Mouse (Mus musculus) adrenal gland, postnatal 25 days (tissue): ENCODE measurements around the gene Optn. TPM values are rescaled to one million over a fixed set of nuclear protein-coding genes. Genes with fewer than 3 reads are reported as not detected.

ENCODE experiments used
- DNase-seq: peaks from one replicate; pipeline ENCODE4 v3.0.0; 2021; ENCODE audit warnings: mixed read lengths
- total RNA-seq: library from RNA; stranded (reverse); gene quantifications from 2 replicates; pipeline ENCODE4 v1.2.3, GENCODE M21; 2021

Optn gene
- total RNA-seq, 1 experiment from 2014 or later, result 52.5 TPM

GRCm38 (mm10) chr2:5061133-5061708 lies 2.6 kb downstream of the Optn start:
- DNase-seq, result no peak

GRCm38 (mm10) chr2:5059997-5060396 lies 3.9 kb downstream of the Optn start:
- DNase-seq, result no peak

GRCm38 (mm10) chr2:5058436-5058835 lies 5.4 kb downstream of the Optn start:
- DNase-seq, result no peak

GRCm38 (mm10) chr2:5050562-5050961 lies 13.3 kb downstream of the Optn start:
- no peak for DNase-seq

GRCm38 (mm10) chr2:5047016-5047415 lies 16.8 kb downstream of the Optn start:
- DNase-seq, result no peak

GRCm38 (mm10) chr2:5045269-5045965 lies 18.4 kb downstream of the Optn start:
- DNase-seq, result no peak

GRCm38 (mm10) chr2:5044321-5044720 lies 19.5 kb downstream of the Optn start:
- DNase-seq, result no peak

GRCm38 (mm10) chr2:5043476-5043761 lies 20.4 kb downstream of the Optn start:
- no peak for DNase-seq

GRCm38 (mm10) chr2:5042616-5043475 lies 21.0 kb downstream of the Optn start:
- no peak for DNase-seq

GRCm38 (mm10) chr2:5041854-5042253 lies 22.0 kb downstream of the Optn start:
- DNase-seq, result no peak

- peak; percentile 35 for DNase-seq
These were observed 23.3 kb downstream of the Optn start for GRCm38 (mm10) chr2:5040281-5041161.

- no peak for DNase-seq
These were observed 24.3 kb downstream of the Optn start for GRCm38 (mm10) chr2:5039350-5040170.

- DNase-seq, result no peak
These were observed 25.5 kb downstream of the Optn start for GRCm38 (mm10) chr2:5038320-5038719.

GRCm38 (mm10) chr2:5037390-5037789 lies 26.5 kb downstream of the Optn start:
- DNase-seq, result no peak

- DNase-seq, result no peak
These were observed 27.3 kb downstream of the Optn start for GRCm38 (mm10) chr2:5036411-5037076.

GRCm38 (mm10) chr2:5035241-5035640 lies 28.6 kb downstream of the Optn start:
- no peak for DNase-seq

GRCm38 (mm10) chr2:5034801-5035200 lies 29.1 kb downstream of the Optn start:
- no peak for DNase-seq

GRCm38 (mm10) chr2:5033546-5034420 lies 30.1 kb downstream of the Optn start:
- no peak for DNase-seq

- DNase-seq, result no peak
These were observed 31.2 kb downstream of the Optn start for GRCm38 (mm10) chr2:5032665-5033064.

GRCm38 (mm10) chr2:5031215-5031614 lies 32.6 kb downstream of the Optn start:
- no peak for DNase-seq
